Mouse (Mus musculus): ENCODE data around the gene Phb. TPM values are rescaled to one million over a fixed set of nuclear protein-coding genes. Genes with fewer than 3 reads are reported as not detected.

The Phb gene
- polyA plus RNA-seq, 1 experiment = 49.5 TPM

DNA sequence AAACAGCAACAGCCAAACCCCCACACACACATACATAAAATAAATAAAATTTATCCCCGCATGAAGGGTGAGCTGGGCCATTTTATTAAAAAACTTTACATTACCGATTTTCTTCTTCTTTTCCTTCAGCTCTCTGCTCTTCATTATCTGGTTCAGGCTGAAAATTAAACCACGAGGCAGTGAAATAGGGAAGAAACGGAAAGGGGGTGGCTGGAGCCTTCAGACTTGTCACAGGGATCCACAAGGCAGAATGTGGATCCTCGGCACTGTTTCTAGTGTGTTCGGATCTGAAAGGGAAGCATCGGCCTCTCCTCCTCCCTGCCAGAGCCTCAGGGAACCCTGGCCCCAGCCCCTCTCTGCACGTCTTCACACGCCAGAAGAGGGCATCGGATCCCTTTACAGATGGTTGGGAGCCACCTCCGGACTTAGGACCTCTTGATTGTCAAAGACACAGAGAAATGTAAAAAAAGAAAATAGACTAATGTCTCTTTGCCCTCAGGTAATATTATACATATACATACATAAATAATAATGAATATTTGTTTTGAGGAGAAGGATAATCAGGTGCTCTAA lies 20.4 kb downstream of the Phb start:
- WGBS = 55% methylated on average over 11 of the region's 11 CpGs
- no peak for TF ChIP-seq CTCF (IDR thresholded peaks at IDR 0.05; ENCODE audit: extremely low read depth, insufficient read depth, insufficient read length, insufficient replicate concordance)
- TF ChIP-seq POLR2A (IDR thresholded peaks at IDR 0.05; ENCODE audit: low read depth, low read length) = no peak
- H3K4me3 ChIP-seq (ENCODE audit: extremely low read depth, insufficient read depth, insufficient read length) = no peak overlapping the region
- peaks cover 29% of the 10 kb centered on the region; the same call in 1 of the 2 replicates for H3K4me1 ChIP-seq (ENCODE audit: control insufficient read depth, insufficient read depth, insufficient read length)
- no peak overlapping the region for H3K27ac ChIP-seq (ENCODE audit: insufficient read depth, low read length)
- no peak for DNase-seq (ENCODE audit: low read depth in 1 of 2, low spot score in 2 of 2)
- no peaks in the 10 kb centered on the region for H3K27me3 ChIP-seq (ENCODE audit: control insufficient read depth, insufficient read depth, low read length)
- H3K36me3 ChIP-seq (ENCODE audit: control insufficient read depth, insufficient read depth, low read length) = no peaks in the 10 kb centered on the region

DNA sequence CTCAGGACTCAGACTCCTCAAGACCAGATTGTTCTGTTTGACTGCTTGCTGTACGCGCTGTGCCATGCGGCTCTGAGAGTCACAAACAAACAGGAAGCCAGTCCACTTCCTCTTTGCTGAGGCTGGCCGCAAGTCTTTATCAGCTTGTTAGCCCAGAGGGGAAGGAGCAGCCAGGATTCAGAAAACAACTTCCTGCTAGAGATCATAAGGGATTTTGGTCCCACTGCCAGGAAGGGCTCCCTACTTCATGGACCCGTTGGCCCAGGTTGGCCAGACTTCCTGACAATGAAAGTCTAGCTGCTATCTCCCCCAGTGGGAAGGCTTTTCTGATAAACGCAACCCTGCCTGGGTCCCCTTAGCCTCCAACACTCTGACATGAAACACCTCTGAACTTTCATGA lies 21.8 kb downstream of the Phb start:
- Histone ChIP-seq H3K27ac (ENCODE audit: insufficient read depth, low read length) (peak overlapping the region; percentile 78), H3K36me3 (ENCODE audit: control insufficient read depth, insufficient read depth, low read length) (no peaks in the 10 kb centered on the region), H3K4me1 (ENCODE audit: control insufficient read depth, insufficient read depth, insufficient read length) (peaks cover 29% of the 10 kb centered on the region; the same call in 1 of the 2 replicates), H3K27me3 (ENCODE audit: control insufficient read depth, insufficient read depth, low read length) (no peaks in the 10 kb centered on the region), H3K4me3 (ENCODE audit: extremely low read depth, insufficient read depth, insufficient read length) (peak overlapping the region; percentile 33; the same call in 1 of the 2 replicates)
- TF ChIP-seq POLR2A (IDR thresholded peaks at IDR 0.05; ENCODE audit: low read depth, low read length) (no peak), CTCF (IDR thresholded peaks at IDR 0.05; ENCODE audit: extremely low read depth, insufficient read depth, insufficient read length, insufficient replicate concordance) (no peak)
- peak; percentile 53 to 70 for DNase-seq (ENCODE audit: low read depth in 1 of 2, low spot score in 2 of 2)
- 5% methylated on average over 6 of the region's 6 CpGs for WGBS

GRCm38 (mm10) chr11:95688981-95689380 lies 22.2 kb downstream of the Phb start:
- DNase-seq (ENCODE audit: low read depth in 1 of 2, low spot score in 2 of 2) = peak in 1 of 2 experiments; percentile 16
- TF ChIP-seq POLR2A (IDR thresholded peaks at IDR 0.05; ENCODE audit: low read depth, low read length) = no peak
- TF ChIP-seq CTCF (IDR thresholded peaks at IDR 0.05; ENCODE audit: extremely low read depth, insufficient read depth, insufficient read length, insufficient replicate concordance) = no peak
- Histone ChIP-seq H3K4me1 (ENCODE audit: control insufficient read depth, insufficient read depth, insufficient read length) (peaks cover 29% of the 10 kb centered on the region; the same call in 1 of the 2 replicates), H3K27me3 (ENCODE audit: control insufficient read depth, insufficient read depth, low read length) (no peaks in the 10 kb centered on the region), H3K27ac (ENCODE audit: insufficient read depth, low read length) (peak overlapping the region; percentile 78), H3K4me3 (ENCODE audit: extremely low read depth, insufficient read depth, insufficient read length) (no peak overlapping the region; the same call in 1 of the 2 replicates), H3K36me3 (ENCODE audit: control insufficient read depth, insufficient read depth, low read length) (no peaks in the 10 kb centered on the region)
- 6% methylated on average over 7 of the region's 7 CpGs for WGBS

GRCm38 (mm10) chr11:95689544-95689943 lies 22.8 kb downstream of the Phb start:
- WGBS = 53% methylated on average over 3 of the region's 3 CpGs
- no peak for DNase-seq (ENCODE audit: low read depth in 1 of 2, low spot score in 2 of 2)
- H3K4me3 ChIP-seq (ENCODE audit: extremely low read depth, insufficient read depth, insufficient read length) = no peak overlapping the region
- TF ChIP-seq CTCF (IDR thresholded peaks at IDR 0.05; ENCODE audit: extremely low read depth, insufficient read depth, insufficient read length, insufficient replicate concordance) = no peak
- no peak for TF ChIP-seq POLR2A (IDR thresholded peaks at IDR 0.05; ENCODE audit: low read depth, low read length)
- peaks cover 29% of the 10 kb centered on the region; the same call in 1 of the 2 replicates for H3K4me1 ChIP-seq (ENCODE audit: control insufficient read depth, insufficient read depth, insufficient read length)
- H3K36me3 ChIP-seq (ENCODE audit: control insufficient read depth, insufficient read depth, low read length) = no peaks in the 10 kb centered on the region
- H3K27ac ChIP-seq (ENCODE audit: insufficient read depth, low read length) = no peak overlapping the region
- no peaks in the 10 kb centered on the region for H3K27me3 ChIP-seq (ENCODE audit: control insufficient read depth, insufficient read depth, low read length)

DNA sequence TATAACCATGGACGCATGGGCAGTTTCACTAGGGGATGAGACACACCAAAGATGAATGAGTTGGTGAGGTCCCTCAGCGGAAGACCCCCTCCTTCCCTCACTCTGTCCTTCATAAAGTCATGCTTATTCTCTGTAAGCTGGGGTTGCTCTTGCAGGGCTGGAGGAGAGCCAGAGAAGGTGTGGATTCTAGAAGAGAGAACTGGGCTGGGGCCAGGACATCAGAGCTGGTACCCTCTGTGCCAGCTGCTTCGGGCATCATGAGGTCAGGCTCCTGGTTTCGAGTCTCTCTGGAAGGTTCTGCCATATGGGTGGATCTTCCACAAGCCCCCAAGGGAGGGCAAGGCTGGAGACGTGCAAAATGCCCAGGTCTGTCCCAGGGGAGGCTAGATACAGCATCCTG lies 31.8 kb downstream of the Phb start:
- TF ChIP-seq CTCF (IDR thresholded peaks at IDR 0.05; ENCODE audit: extremely low read depth, insufficient read depth, insufficient read length, insufficient replicate concordance) (no peak), POLR2A (IDR thresholded peaks at IDR 0.05; ENCODE audit: low read depth, low read length) (no peak)
- Histone ChIP-seq H3K36me3 (ENCODE audit: control insufficient read depth, insufficient read depth, low read length) (no peaks in the 10 kb centered on the region), H3K4me1 (ENCODE audit: control insufficient read depth, insufficient read depth, insufficient read length) (no peaks in the 10 kb centered on the region), H3K27ac (ENCODE audit: insufficient read depth, low read length) (no peak overlapping the region), H3K4me3 (ENCODE audit: extremely low read depth, insufficient read depth, insufficient read length) (no peak overlapping the region), H3K27me3 (ENCODE audit: control insufficient read depth, insufficient read depth, low read length) (no peaks in the 10 kb centered on the region)
- DNase-seq (ENCODE audit: low read depth in 1 of 2, low spot score in 2 of 2) = no peak
- 80% methylated on average over 5 of the region's 5 CpGs for WGBS

GRCm38 (mm10) chr11:95700778-95701739 lies 34.3 kb downstream of the Phb start:
- Histone ChIP-seq H3K27ac (ENCODE audit: insufficient read depth, low read length) (no peak overlapping the region), H3K4me3 (ENCODE audit: extremely low read depth, insufficient read depth, insufficient read length) (no peak overlapping the region), H3K27me3 (ENCODE audit: control insufficient read depth, insufficient read depth, low read length) (no peaks in the 10 kb centered on the region), H3K36me3 (ENCODE audit: control insufficient read depth, insufficient read depth, low read length) (no peaks in the 10 kb centered on the region), H3K4me1 (ENCODE audit: control insufficient read depth, insufficient read depth, insufficient read length) (no peaks in the 10 kb centered on the region)
- 82% methylated on average over 13 of the region's 13 CpGs for WGBS
- no peak for DNase-seq (ENCODE audit: low read depth in 1 of 2, low spot score in 2 of 2)
- TF ChIP-seq POLR2A (IDR thresholded peaks at IDR 0.05; ENCODE audit: low read depth, low read length) (no peak), CTCF (IDR thresholded peaks at IDR 0.05; ENCODE audit: extremely low read depth, insufficient read depth, insufficient read length, insufficient replicate concordance) (no peak)
